Mouse (Mus musculus) splenic B cell, adult 2 months (primary cell): Measurements from ENCODE around the gene Gsg1.

Experiments
- DNase-seq: peaks from one replicate; pipeline ENCODE4 v3.0.0-alpha.2; 2011; ENCODE audit warnings: low read depth, low spot score
- H3K27me3 ChIP-seq: 2 replicates; pipeline ENCODE4 v1.6.1; 2012; ENCODE audit warnings: mild to moderate bottlenecking, low read length, moderate library complexity, mixed read lengths; ENCODE audit not compliant: control insufficient read depth, poor library complexity, insufficient read depth, severe bottlenecking
- H3K36me3 ChIP-seq: 2 replicates; pipeline ENCODE4 v1.6.1; 2012; ENCODE audit warnings: mild to moderate bottlenecking, low read length, moderate library complexity, mixed read lengths; ENCODE audit not compliant: control insufficient read depth, poor library complexity, insufficient read depth, severe bottlenecking

Gene Gsg1

DNA sequence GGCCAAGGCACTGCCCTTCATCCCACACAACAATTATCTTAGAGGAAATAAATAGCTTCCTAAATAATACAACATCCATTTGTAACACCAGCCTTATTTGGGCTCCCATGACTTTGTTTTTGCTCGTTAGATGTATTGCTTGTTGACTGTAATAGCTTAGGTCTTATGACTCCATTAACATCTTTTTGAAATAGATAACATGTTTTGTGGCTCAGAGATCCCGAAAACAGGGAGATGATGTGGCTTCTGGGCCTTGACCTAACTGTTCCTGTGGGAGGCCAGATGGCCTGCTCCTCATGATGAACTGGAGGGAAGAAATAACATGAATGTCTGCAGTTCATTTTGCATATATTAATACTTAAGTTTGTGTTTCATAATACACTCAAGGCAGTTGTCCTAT is 17.6 kb upstream of the Gsg1 start:
- no peak for DNase-seq
- Histone ChIP-seq H3K27me3 (no peaks in the 10 kb centered on the region), H3K36me3 (no peaks in the 10 kb centered on the region)

DNA sequence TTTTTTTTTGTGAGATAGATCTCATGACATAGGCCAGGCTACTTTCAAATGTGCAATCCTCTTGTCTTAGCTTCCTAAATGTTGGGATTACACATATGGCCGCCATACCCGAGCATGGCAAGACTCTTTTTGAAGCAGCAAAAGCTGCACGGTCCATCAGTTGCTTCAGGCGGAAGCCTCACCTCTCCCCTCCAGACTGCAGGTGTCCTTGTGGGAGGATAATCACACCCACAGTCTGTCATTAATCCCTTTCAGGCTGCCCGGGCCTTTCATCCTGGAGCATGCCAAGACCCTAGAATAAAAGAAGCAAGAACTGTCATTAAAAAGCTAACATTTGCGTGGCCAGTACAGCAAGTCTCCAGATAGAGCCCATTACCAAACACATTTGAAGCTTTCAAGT is 15.5 kb upstream of the Gsg1 start:
- H3K27me3 ChIP-seq = no peaks in the 10 kb centered on the region
- DNase-seq = no peak
- H3K36me3 ChIP-seq = no peaks in the 10 kb centered on the region

DNA sequence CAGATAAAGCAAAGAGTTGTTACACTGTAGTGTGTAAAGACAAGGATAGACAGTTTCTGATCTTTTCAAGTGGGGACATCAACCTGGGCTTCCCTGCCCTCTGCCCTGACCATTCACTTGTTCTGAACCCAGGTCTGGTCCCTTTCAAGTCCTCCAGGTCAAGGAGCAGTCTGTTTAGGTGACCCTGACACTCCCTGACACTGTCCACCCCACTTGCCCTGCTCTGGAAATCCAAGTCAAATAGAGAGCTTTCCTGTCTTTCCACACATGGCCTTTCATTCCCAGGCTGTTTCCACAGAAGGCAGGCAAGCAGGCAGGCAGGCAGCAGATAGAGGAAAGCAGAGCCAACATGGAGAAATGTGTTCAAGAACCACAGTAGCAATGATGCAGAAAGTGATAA is 14.2 kb upstream of the Gsg1 start:
- H3K36me3 ChIP-seq = no peaks in the 10 kb centered on the region
- H3K27me3 ChIP-seq = no peaks in the 10 kb centered on the region
- no peak for DNase-seq

DNA sequence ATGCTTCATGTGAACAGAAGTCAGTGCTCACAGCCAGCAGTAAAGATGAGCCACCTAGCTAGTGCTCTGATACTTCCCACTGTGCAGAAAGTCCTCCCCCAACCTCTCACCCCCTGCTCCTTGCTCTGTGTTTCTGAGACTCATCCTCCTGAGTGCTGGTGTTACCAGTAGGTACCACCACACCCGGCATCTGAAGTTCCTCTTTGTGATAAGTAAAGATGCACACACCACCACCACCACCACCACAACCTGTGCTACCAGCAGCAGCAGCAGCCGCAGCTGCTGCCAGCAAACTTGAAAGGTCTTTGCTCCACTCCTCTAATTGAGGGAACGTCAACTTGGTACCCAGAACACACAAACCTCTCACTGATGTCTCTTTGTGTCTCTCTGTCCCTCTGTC is 13.1 kb upstream of the Gsg1 start:
- no peaks in the 10 kb centered on the region for H3K36me3 ChIP-seq
- no peak for DNase-seq
- no peaks in the 10 kb centered on the region for H3K27me3 ChIP-seq

DNA sequence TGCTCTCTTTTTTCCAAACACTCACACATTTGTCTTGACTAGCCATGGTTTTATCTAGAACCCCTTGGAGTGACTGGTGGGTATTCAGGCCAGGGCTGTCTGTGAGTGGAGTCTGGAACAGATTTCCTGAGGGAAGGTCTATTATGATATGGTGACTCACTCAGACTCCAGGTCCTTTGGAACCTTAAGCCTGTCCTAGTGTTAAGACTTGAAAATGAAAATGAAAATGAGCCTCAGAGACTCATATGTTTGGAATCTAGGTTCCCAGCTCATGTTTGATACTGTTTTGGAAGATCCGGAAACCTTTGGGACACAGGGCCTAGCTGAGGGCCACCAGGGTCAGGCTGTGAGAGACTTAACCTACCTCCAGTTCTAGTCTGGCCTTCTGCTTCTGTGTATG is 11.9 kb upstream of the Gsg1 start:
- no peak for DNase-seq
- H3K36me3 ChIP-seq = no peaks in the 10 kb centered on the region
- no peaks in the 10 kb centered on the region for H3K27me3 ChIP-seq

DNA sequence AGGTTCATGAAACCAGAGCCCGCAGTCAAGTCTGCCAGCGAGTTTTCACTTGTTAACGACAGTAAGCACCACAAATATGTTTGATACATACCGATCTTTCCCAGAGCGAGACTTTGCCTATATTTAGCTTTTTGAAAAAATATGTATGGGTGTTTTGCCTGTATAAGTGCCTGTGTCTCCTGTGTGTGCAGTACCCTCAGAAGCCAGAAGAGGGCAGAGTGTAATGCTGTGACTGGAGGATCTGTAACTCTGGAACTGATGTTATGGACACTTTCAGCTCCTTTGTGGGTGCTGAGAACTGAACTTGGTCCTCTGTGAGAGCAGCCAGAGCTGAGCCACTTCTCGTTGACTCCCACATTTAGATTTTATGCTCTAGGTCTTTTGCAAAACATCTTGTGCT is 10.0 kb upstream of the Gsg1 start:
- no peak for DNase-seq
- no peaks in the 10 kb centered on the region for H3K36me3 ChIP-seq
- no peaks in the 10 kb centered on the region for H3K27me3 ChIP-seq

DNA sequence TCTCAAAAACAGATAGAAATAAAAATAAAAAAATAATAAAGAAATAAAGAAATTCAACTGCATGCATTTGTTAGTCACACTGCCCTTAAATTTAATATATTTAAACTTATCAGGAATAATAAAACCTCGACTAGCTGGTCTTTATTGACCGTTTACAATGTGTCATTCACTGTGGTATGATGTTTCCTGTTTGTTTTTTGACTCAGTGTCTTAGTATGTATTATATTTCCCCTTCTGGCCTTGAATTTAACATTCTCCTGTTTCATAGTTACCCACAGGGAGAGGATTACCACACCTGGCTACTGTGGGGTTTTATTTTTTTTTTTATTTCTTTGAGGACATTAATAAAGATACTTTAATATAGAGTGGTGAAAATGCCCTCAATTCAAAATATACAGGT is 8.4 kb upstream of the Gsg1 start:
- Histone ChIP-seq H3K36me3 (no peaks in the 10 kb centered on the region), H3K27me3 (no peaks in the 10 kb centered on the region)
- DNase-seq = no peak

DNA sequence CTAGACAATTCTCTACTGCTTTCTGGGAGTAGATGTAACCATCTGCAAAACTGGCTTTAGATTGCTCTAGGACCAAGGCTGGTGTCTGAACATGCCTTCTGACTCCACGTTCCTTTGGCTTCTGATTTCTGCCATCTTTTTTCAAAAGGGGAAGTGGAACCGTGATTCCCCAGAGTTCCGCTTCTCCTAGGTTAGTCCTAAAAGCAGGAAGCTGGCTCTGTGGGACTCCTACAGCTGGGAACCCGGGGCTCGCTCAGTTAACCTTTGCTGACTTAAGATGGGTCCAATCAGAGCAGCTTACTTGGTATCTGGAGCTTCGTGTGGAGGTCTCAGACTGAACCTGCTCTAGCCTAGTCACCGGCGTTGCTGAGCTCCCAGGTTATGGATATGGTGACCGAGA is 7.0 kb upstream of the Gsg1 start:
- DNase-seq = no peak
- Histone ChIP-seq H3K27me3 (no peaks in the 10 kb centered on the region), H3K36me3 (no peaks in the 10 kb centered on the region)

DNA sequence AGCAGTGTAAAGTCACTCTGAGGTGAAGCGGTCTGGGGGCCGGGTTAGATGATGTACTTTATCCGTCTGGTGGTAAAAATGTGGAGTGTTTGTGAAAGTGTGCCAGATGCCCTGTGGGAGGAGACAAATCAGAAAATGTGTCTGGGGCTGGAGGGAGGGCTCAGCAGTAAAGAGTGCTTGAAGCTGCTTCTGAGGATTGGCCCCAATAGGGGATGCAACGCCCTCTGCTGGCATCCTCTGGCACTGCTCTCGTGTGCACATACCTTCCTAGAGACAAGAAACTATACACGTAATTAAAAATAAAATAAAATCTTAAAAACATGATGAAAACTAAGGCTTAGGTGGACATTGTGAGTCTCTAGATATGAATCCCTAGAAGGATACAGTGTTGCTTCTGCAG is 6.3 kb upstream of the Gsg1 start:
- no peak for DNase-seq
- Histone ChIP-seq H3K36me3 (no peaks in the 10 kb centered on the region), H3K27me3 (no peaks in the 10 kb centered on the region)

DNA sequence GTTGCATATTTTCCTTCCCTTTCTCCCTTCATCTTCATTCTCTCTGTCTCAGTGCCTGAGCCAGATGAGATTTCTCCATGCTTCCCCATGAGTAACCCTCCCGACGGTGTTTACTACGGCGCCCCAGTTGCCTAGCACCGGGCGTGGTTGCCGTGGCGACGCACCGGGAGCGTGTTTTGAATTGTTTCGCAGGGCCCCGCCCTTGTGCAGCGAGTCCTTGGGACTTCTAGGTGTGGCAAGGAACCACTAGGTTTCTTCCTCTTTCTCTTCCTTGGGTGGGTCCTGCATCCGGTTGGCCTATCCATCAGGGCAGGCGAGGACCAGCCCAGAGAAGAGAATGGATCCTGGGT is 1.4 kb downstream of the Gsg1 start:
- DNase-seq = peak; percentile 17
- Histone ChIP-seq H3K36me3 (no peaks in the 10 kb centered on the region), H3K27me3 (no peaks in the 10 kb centered on the region)

DNA sequence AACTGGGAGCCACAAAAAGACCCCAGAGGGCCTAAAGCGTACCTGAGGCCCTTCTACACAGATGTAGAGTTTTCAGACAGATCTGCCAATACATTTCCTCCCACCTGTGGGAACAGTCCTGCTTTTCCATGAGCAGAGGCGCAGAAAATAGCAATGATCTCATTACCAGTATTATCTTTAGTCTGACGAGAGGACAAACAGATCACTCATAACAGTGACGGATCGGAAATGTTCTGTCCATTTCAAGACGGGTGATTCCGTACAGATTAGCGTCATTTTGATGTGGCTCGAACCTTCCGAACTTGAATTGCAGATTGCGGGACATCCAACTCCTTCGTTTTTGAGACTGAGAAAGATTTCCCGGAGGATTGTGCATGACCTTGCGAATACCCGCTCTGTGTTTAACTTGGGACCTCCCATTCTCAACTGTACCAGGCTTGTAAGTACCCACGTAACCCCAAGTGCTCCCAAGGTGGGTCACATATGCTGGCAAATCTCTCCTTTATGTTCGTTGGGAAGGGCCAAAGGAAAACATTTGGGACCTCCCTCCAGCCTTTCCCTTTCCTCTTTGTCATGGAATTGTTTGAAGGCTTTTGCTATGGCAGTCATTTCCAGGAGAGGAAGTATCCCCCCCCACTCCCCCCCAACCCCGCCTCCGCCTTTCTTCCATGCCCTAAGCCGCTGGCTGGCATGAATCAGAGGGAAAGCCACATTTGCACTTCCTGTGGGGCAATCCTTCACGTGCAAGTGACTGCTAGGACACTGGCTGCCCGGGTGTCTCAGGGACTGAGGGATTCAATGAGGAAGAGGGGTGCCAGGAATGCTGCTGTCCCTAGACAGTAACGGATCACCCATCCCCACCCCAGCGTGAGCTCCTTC is 2.1 kb downstream of the Gsg1 start:
- DNase-seq = no peak
- Histone ChIP-seq H3K36me3 (no peaks in the 10 kb centered on the region), H3K27me3 (no peaks in the 10 kb centered on the region)

DNA sequence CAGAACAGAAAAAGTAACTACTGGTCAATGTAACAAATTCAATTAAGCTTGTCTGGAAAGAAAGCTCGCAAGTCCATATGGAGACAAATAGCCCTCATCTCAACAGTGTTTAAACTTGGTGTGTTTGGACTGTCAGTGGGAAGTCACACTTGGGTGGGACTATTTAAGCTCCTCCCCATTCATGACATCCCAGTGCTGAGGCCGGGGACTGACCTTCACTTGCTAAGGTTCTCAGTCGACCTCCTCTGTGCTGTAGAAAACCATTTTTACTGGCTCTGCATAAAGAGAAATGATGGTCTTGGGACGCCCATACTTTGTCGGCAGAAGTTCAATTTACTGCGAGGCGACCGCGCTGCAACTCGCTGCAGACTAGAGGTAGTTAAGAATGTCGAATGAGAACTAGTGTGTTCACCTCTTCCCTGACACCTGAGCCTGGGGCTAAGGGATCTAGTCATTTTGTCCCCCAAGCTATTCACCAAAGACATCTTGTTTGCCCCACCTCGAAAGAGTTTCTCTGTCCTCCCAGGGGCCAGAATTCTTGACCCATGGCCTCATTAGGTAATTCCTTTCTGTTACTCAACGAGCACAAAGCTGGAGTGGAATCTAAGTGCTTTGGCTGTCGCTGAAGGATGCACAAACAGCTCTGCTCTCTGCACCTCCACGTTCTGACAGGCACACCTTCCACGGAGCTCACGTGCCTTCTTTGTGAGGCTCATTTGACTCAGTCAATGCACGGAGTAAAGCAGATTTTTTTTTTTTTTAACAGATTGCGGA is 3.0 kb downstream of the Gsg1 start:
- no peaks in the 10 kb centered on the region for H3K27me3 ChIP-seq
- no peak for DNase-seq
- no peaks in the 10 kb centered on the region for H3K36me3 ChIP-seq

DNA sequence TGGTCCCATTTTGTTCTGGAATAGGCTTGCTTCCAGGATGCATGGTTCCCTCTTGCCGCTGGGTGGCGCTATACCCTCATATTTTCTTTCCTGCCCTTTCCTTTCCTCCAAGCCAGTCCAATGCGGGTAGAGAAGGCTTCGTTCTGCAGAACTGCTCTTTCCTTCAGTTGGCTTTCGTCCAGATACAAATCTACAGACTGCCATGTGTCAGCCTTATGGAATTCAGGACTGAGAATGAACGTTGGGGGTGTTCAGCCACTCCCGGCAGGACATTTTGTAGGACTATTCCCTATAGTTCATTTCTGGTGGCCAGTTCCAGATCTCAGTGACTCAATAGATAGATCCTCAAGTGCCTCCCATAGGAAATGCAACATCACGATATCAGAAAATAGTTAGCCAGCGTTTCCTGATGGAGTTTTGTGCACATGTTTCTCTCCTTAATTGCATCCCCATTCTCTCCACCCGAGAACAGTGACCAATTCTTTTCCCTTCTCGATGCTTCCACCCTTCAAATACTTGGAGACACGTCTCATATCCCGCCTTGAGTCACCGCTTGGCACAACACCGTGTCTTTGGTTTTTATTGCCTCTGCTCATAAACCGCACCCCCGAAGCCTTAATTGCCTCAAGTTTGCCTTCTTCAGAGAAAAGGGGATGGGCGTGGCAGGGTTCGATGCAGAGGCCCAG is 4.2 kb downstream of the Gsg1 start:
- Histone ChIP-seq H3K36me3 (no peaks in the 10 kb centered on the region), H3K27me3 (no peaks in the 10 kb centered on the region)
- DNase-seq = peak; percentile 60

DNA sequence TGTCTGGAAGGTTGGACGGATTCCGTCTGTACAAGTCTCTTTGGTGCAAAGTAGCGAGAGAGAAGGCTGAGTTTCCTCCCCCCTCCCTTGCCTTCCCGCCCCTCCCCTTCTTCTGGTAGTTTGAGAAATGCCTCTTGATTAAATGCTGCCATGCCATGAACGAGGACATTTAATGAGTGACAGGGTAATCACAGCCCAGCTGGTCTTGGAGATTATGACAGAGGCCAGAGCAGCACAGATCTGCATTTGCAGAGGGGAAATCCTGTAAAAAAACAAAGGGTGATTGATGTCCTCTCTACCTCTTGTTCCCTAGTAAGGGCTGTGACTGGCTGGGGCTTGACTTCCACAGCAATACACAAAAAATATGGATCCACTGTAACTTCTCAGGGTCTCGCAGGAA is 6.3 kb downstream of the Gsg1 start:
- no peak for DNase-seq
- Histone ChIP-seq H3K36me3 (no peaks in the 10 kb centered on the region), H3K27me3 (no peaks in the 10 kb centered on the region)

DNA sequence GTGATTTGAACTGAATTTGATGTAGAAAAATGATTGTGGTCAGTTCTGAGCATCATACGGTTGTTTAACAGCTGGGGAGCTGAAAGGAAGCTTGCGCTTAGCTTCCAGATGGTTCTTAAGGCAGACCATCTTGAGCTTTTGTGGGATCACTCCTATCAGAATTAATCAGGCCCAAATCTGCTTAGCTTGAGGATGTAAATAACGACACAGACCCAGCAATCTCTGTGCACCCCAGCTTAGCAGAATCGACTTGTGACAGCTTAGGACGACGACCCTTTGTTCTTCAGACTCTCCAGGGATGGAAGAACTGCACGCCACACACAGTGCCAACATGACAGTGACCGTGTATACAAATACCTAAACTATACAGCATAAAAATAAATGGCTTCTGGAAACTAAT is 8.6 kb downstream of the Gsg1 start:
- no peak for DNase-seq
- no peaks in the 10 kb centered on the region for H3K27me3 ChIP-seq
- no peaks in the 10 kb centered on the region for H3K36me3 ChIP-seq
